Mouse (Mus musculus): ENCODE results near the gene Sik2.
A peak's percentile ranks its signal among the peaks of the same experiment; 100 is the strongest.

The Sik2 gene

GRCm38 (mm10) chr9:50861119-50861839, 147.6 kb downstream of the Sik2 start:
- DNase-seq, result no peak

- no peak for DNase-seq
These were observed 150.2 kb downstream of the Sik2 start for GRCm38 (mm10) chr9:50858681-50859080.

- DNase-seq, result no peak
These were observed 151.7 kb downstream of the Sik2 start for GRCm38 (mm10) chr9:50857082-50857641.

- DNase-seq, result peak; percentile 92
These were observed 152.4 kb downstream of the Sik2 start for GRCm38 (mm10) chr9:50856341-50857081.

GRCm38 (mm10) chr9:50855780-50856179, 153.1 kb downstream of the Sik2 start:
- no peak for DNase-seq

- no peak for DNase-seq
These were observed 153.6 kb downstream of the Sik2 start for GRCm38 (mm10) chr9:50855133-50855766.

GRCm38 (mm10) chr9:50854376-50854775, 154.5 kb downstream of the Sik2 start:
- no peak for DNase-seq

- peak; percentile 9 to 26 for DNase-seq
These were observed 156.1 kb downstream of the Sik2 start for GRCm38 (mm10) chr9:50852634-50853349.

- peak; percentile 42 to 66 for DNase-seq
These were observed 158.2 kb downstream of the Sik2 start for GRCm38 (mm10) chr9:50850713-50851112.

- no peak for DNase-seq
These were observed 158.6 kb downstream of the Sik2 start for GRCm38 (mm10) chr9:50850271-50850670.

- no peak for DNase-seq
These were observed 159.1 kb downstream of the Sik2 start for GRCm38 (mm10) chr9:50849755-50850154.

- DNase-seq, result peak; percentile 89 to 92
These were observed 159.6 kb downstream of the Sik2 start for GRCm38 (mm10) chr9:50849249-50849648.

- no peak for DNase-seq
These were observed 160.1 kb downstream of the Sik2 start for GRCm38 (mm10) chr9:50848821-50849220.

GRCm38 (mm10) chr9:50847606-50848368, 161.1 kb downstream of the Sik2 start:
- DNase-seq, result peak; percentile 15 to 42

GRCm38 (mm10) chr9:50847133-50847532, 161.7 kb downstream of the Sik2 start:
- DNase-seq, result peak in 1 of 2 experiments; percentile 23

GRCm38 (mm10) chr9:50845547-50845946, 163.3 kb downstream of the Sik2 start:
- DNase-seq, result no peak

- DNase-seq, result no peak
These were observed 163.8 kb downstream of the Sik2 start, which contains the start of gene Ppp2r1b for GRCm38 (mm10) chr9:50845081-50845480. Gene Ppp2r1b (plus strand): TSS chr9:50845301.

All from lung, adult 18-20 months (tissue).